In genomic region chr12:25311728-25312127, GRCm38 (mm10) we compare ENCODE assay signal across 15 mouse cellular contexts.
DNase-seq lines count a peak whose midpoint lies in the region; ATAC-seq and TF ChIP-seq lines count a peak whose summit lies in the region.
"Had no signal": no experiment of that assay in that cellular context is flagged by ENCODE, and none has a peak within 500 bp of the region (broad histone marks: within the 10 kb centered on the region; RNA-seq: fewer than 3 reads in every experiment).

No protein-coding gene starts in this region.

- no peaks in the 10 kb centered on the region for H3K36me3 ChIP-seq in midbrain, embryonic 13.5 days
- H3K36me3 ChIP-seq: limb, embryonic 12.5 days had no signal

- WGBS in bone marrow, adult 2 months, result 12% methylated on average over 7 of the region's 7 CpGs
- WGBS in midbrain, embryonic 13.5 days, result 94% methylated on average over 7 of the region's 7 CpGs

- H3K4me1 ChIP-seq in bone marrow, adult 2 months (ENCODE audit: control insufficient read depth, insufficient read depth, low read length), result peaks cover 9% of the 10 kb centered on the region; the same call in 1 of the 2 replicates
- H3K4me1 ChIP-seq in midbrain, embryonic 13.5 days (replicated peaks), result no peaks in the 10 kb centered on the region

- TF ChIP-seq POLR2A in bone marrow, adult 2 months (IDR thresholded peaks at IDR 0.05; ENCODE audit: borderline replicate concordance, control insufficient read depth, low read depth, low read length), result no peak

- H3K27ac ChIP-seq in bone marrow, adult 2 months (ENCODE audit: control insufficient read depth, insufficient read depth, low read depth, low read length, poor library complexity), result peak overlapping the region; percentile 68; the same call in 1 of the 2 replicates
- no peak overlapping the region for H3K27ac ChIP-seq in midbrain, embryonic 13.5 days
- H3K27ac ChIP-seq: limb, embryonic 12.5 days had no signal

- no peak for TF ChIP-seq CTCF in bone marrow, adult 2 months (IDR thresholded peaks at IDR 0.05; ENCODE audit: control insufficient read depth, insufficient read depth, low read length)

- H3K9ac ChIP-seq in midbrain, embryonic 13.5 days (replicated peaks), result no peak overlapping the region
- H3K9ac ChIP-seq: limb, embryonic 12.5 days had no signal

- no peak overlapping the region for H3K4me2 ChIP-seq in midbrain, embryonic 13.5 days (replicated peaks)
- H3K4me2 ChIP-seq: limb, embryonic 12.5 days had no signal

- H3K4me3 ChIP-seq in bone marrow, adult 2 months (replicated peaks; ENCODE audit: control insufficient read depth, low read depth, low read length), result no peak overlapping the region
- H3K4me3 ChIP-seq in midbrain, embryonic 13.5 days (replicated peaks), result no peak overlapping the region
- H3K4me3 ChIP-seq: limb, embryonic 12.5 days had no signal

- intact Hi-C loops in heart, postnatal 14 days (cut with DNase I), result no loop called here

- no peaks in the 10 kb centered on the region for H3K9me3 ChIP-seq in midbrain, embryonic 13.5 days
- H3K9me3 ChIP-seq: limb, embryonic 12.5 days had no signal

- ATAC-seq in megakaryocyte progenitor cell, adult 5-6 weeks (replicated peaks; ENCODE audit: poor library complexity), result peak; percentile 76
- no peak for ATAC-seq in midbrain, embryonic 13.5 days
- ATAC-seq: forebrain, embryonic 14.5 days; intestine, postnatal 0 days had no signal

- DNase-seq in heart, adult 11 months, result peak; percentile 82
- DNase-seq in heart, postnatal 14 days, result no peak
- DNase-seq in thymus, postnatal 0 days (ENCODE audit: low spot score), result peak; percentile 55
- no peak for DNase-seq in right cerebral cortex, postnatal 4 days
- no peak for DNase-seq in adrenal gland, adult 2 months
- DNase-seq: cerebellum, adult 18-20 months; gastrocnemius, postnatal 25 days; heart, postnatal 10 days; right cerebral cortex, postnatal 25 days had no signal

- H3K27me3 ChIP-seq in midbrain, embryonic 13.5 days, result no peaks in the 10 kb centered on the region
- H3K27me3 ChIP-seq: limb, embryonic 12.5 days had no signal

Comparison
In these comparisons a context has a peak if more than half of its experiments do, and no peak if none do; other contexts are left out.
1. DNase-seq: peak in heart, adult 11 months (single experiment) and thymus, postnatal 0 days (single experiment); none in heart, postnatal 14 days (0 of 2), right cerebral cortex, postnatal 4 days (single experiment) and adrenal gland, adult 2 months (single experiment).